Mouse (Mus musculus): ENCODE data around the gene Gprc5b. TPM values are rescaled to one million over a fixed set of nuclear protein-coding genes. Genes with fewer than 3 reads are reported as not detected.

Gene Gprc5b
- polyA plus RNA-seq, 1 experiment = 57.4 TPM

DNA sequence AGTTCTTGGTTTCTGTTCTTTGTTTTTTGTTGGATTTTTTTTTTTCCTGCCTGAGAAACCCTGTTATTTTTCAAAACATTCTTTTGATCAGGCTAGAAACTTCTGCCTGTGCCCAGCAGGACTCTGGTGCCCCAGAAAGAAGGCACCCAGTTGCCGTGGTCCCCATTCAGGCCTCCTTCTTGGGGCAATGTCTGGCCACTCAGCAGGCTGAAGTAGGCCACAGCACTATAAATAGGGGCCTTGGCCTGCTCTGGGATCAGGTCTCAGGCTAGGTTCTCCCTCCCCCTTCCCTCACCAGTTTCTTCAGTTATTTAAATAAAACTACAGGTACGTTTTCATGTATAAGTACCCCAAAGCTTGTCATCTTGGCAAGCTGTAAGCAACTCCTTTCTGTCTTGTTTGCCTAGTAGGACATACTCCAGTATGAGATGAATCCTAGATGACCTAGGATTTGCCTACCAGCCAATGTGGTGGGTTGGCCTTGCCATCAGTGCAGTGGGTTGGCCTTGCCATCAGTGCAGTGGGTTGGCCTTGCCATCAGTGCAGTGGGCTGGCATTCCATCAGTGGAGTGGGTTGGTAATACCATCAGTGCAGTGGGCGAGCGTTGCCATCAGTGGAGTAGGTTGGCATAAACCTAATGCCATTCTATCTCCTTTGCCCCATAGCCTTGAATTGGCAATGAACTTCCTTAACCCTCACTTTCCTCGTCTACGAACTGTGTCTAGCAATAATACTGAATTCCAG is 68.3 kb downstream of the Gprc5b start:
- Histone ChIP-seq H3K27me3 (ENCODE audit: control insufficient read depth, insufficient read depth, low read length) (no peaks in the 10 kb centered on the region), H3K36me3 (ENCODE audit: control insufficient read depth, insufficient read depth, low read length) (no peaks in the 10 kb centered on the region; the same call in 1 of the 2 replicates), H3K4me3 (ENCODE audit: control insufficient read depth, low read depth, low read length) (no peak overlapping the region), H3K27ac (ENCODE audit: control insufficient read depth, insufficient read depth, low read depth, low read length) (no peak overlapping the region), H3K4me1 (ENCODE audit: control insufficient read depth, insufficient read depth, low read length) (peaks cover 7% of the 10 kb centered on the region)
- TF ChIP-seq CTCF (IDR thresholded peaks at IDR 0.05; ENCODE audit: control insufficient read depth, insufficient read depth, insufficient replicate concordance, low read depth, low read length) (no peak), POLR2A (IDR thresholded peaks at IDR 0.05; ENCODE audit: control insufficient read depth, low read depth, low read length) (no peak)

DNA sequence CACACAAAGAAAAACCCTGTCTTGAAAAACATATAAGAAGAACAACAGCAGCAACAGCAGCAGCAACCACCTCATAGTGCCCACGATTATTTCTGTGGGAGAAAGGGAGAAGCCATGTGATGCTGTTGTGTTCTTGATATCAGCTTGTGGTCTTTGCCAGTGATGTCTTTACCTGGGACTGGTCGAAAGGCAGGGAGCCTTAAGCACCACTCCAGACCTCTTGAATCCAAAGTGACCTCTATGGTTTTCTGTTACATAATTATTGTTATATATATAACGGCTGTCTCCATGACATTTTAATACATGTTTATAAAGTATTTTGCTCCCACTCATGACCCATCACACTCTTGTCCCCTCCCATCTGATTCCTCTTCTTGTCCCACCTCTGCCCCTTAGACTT is 69.5 kb downstream of the Gprc5b start:
- Histone ChIP-seq H3K4me3 (ENCODE audit: control insufficient read depth, low read depth, low read length) (no peak overlapping the region), H3K36me3 (ENCODE audit: control insufficient read depth, insufficient read depth, low read length) (no peaks in the 10 kb centered on the region; the same call in 1 of the 2 replicates), H3K27me3 (ENCODE audit: control insufficient read depth, insufficient read depth, low read length) (no peaks in the 10 kb centered on the region), H3K27ac (ENCODE audit: control insufficient read depth, insufficient read depth, low read depth, low read length) (no peak overlapping the region), H3K4me1 (ENCODE audit: control insufficient read depth, insufficient read depth, low read length) (peaks cover 7% of the 10 kb centered on the region)
- TF ChIP-seq POLR2A (IDR thresholded peaks at IDR 0.05; ENCODE audit: control insufficient read depth, low read depth, low read length) = no peak
- TF ChIP-seq CTCF (IDR thresholded peaks at IDR 0.05; ENCODE audit: control insufficient read depth, insufficient read depth, insufficient replicate concordance, low read depth, low read length) = no peak

DNA sequence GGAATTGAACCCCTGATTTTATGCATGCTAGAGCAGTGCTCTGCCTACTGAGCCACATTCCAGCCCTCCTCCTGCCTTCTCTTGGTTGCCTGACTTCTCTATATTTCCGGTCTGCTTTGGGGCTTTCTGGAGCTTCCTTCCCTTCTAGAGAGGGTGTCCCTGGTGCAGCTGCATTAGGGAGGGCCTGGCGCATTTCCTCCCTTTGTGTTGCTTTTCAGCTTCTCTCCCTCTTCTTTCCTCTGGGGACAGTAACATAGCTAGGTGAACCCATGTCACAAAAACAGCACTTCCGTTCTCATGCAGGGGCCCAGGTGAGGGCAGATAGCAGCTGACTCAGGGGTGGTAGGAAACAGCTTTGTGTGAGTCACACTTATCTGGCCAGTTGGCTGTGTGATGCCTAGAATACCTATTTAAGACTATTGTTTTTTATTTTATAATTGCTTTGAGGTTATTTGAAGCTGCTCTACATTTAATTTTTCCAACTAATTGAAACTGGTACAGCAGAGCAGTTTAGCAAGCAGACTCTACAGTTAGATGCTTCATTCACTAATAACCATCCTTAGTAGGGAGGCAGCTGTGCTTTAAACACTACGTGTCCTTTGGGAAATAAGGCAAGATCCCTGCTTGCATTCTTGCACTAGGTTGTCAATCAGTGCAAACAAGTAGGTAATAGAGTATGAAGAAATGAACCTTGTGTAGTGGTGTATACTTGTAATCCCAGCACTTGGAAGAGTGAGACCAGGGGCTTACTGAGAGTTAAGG is 72.4 kb downstream of the Gprc5b start:
- no peak overlapping the region for H3K27ac ChIP-seq (ENCODE audit: control insufficient read depth, insufficient read depth, low read depth, low read length)
- H3K36me3 ChIP-seq (ENCODE audit: control insufficient read depth, insufficient read depth, low read length) = no peaks in the 10 kb centered on the region; the same call in 1 of the 2 replicates
- H3K27me3 ChIP-seq (ENCODE audit: control insufficient read depth, insufficient read depth, low read length) = no peaks in the 10 kb centered on the region
- no peak overlapping the region for H3K4me3 ChIP-seq (ENCODE audit: control insufficient read depth, low read depth, low read length)
- TF ChIP-seq CTCF (IDR thresholded peaks at IDR 0.05; ENCODE audit: control insufficient read depth, insufficient read depth, insufficient replicate concordance, low read depth, low read length) = no peak
- no peak for TF ChIP-seq POLR2A (IDR thresholded peaks at IDR 0.05; ENCODE audit: control insufficient read depth, low read depth, low read length)
- no peaks in the 10 kb centered on the region for H3K4me1 ChIP-seq (ENCODE audit: control insufficient read depth, insufficient read depth, low read length)

Other genes starting within 250 kb of the Gprc5b start
- 41.3 and 47.7 TPM in 2 replicates for gene Iqck, start 139.5 kb downstream of the Gprc5b start, polyA plus RNA-seq (2012; rRNA removed)
- 26.1 and 34.7 TPM in 2 replicates for gene Knop1, start 139.0 kb downstream of the Gprc5b start, polyA plus RNA-seq (2012; rRNA removed)
- gene Gpr139, start 189.4 kb upstream of the Gprc5b start, polyA plus RNA-seq (2012; rRNA removed) = 0.01 TPM in 1 of 2 replicates, not detected in the other